Mouse (Mus musculus) heart, adult 2 months (tissue): ENCODE measurements around the gene Ccdc137.

Experiments used
- CTCF ChIP-seq: fragments of 200-600 bp; IDR thresholded peaks from 2 replicates; pipeline ENCODE4 v1.8.1; 2022; ENCODE audit warnings: antibody characterized with exemption, mild to moderate bottlenecking, moderate library complexity
- EP300 ChIP-seq: fragments of 200-500 bp; IDR thresholded peaks from 2 replicates; pipeline ENCODE4 v1.6.1; 2011; ENCODE audit warnings: low read depth, low read length, control low read depth; ENCODE audit not compliant: insufficient read depth
- POLR2A ChIP-seq: fragments of 200-500 bp; IDR thresholded peaks from 2 replicates; pipeline ENCODE4 v1.6.1; 2011; ENCODE audit warnings: mild to moderate bottlenecking, low read depth, low read length, control low read depth; ENCODE audit not compliant: insufficient read depth

GRCm38 (mm10) chr11:120491317-120492023 lies 33.6 kb downstream of the Ccdc137 start, which contains the start of gene Slc25a10:
- TF ChIP-seq POLR2A (peak; percentile 39; the same call in 1 of the 2 replicates), CTCF (no peak), EP300 (no peak)
